Mouse (Mus musculus) MEL (cell line): ENCODE results near the gene Vamp2. TPM values are rescaled to one million over a fixed set of nuclear protein-coding genes. Genes with fewer than 3 reads are reported as not detected.

Experiments used
- DNase-seq: peaks from one replicate; pipeline ENCODE4 v3.0.0; 2011; ENCODE audit warnings: low read depth, low spot score
- H3K27ac ChIP-seq: 2 replicates; pipeline ENCODE4 v1.5.1; 2012; ENCODE audit warnings: low read depth, mild to moderate bottlenecking, control low read depth, low read length, moderate library complexity; ENCODE audit not compliant: control insufficient read depth
- H3K27me3 ChIP-seq, 2 experiments: fragments of 150-350 bp in 1 of 2; sonication (generic) in 1 of 2; 2 replicates each; pipeline ENCODE4 v1.6.1; 2012; ENCODE audit warnings: low read length in 2 of 2, mild to moderate bottlenecking in 2 of 2, improper control_type of control experiment in 1 of 2, moderate library complexity in 1 of 2; ENCODE audit not compliant: insufficient read depth in 2 of 2, control insufficient read depth in 1 of 2
- H3K36me3 ChIP-seq, 2 experiments: 2 replicates each; pipeline ENCODE4 v1.6.1; 2012 to 2014; ENCODE audit warnings: low read length in 2 of 2, improper control_type of control experiment in 1 of 2, inconsistent platforms in 1 of 2, mild to moderate bottlenecking in 1 of 2; ENCODE audit not compliant: insufficient read depth in 2 of 2, control insufficient read depth in 1 of 2
- H3K4me1 ChIP-seq, 2 experiments: fragments of 150-350 bp in 1 of 2; sonication (generic) in 1 of 2; 2 replicates each; pipeline ENCODE4 v1.6.1; 2012; ENCODE audit warnings: low read length in 2 of 2, improper control_type of control experiment in 1 of 2, mild to moderate bottlenecking in 1 of 2; ENCODE audit not compliant: insufficient read depth in 2 of 2, control insufficient read depth in 1 of 2
- H3K4me3 ChIP-seq, 2 experiments: fragments of 150-350 bp in 1 of 2; sonication (generic) in 1 of 2; 2 replicates each; pipeline ENCODE4 v1.5.1; 2012; ENCODE audit warnings: low read depth in 2 of 2, low read length in 2 of 2, mild to moderate bottlenecking in 2 of 2, moderate library complexity in 2 of 2, control low read depth in 1 of 2, improper control_type of control experiment in 1 of 2; ENCODE audit not compliant: control insufficient read depth in 1 of 2, insufficient read depth in 1 of 2
- H3K79me2 ChIP-seq: 2 replicates; pipeline ENCODE4 v1.6.1; 2012; ENCODE audit warnings: mild to moderate bottlenecking, low read length, moderate library complexity; ENCODE audit not compliant: control insufficient read depth, poor library complexity, insufficient read depth
- H3K9ac ChIP-seq: 2 replicates; pipeline ENCODE4 v1.6.1; 2012; ENCODE audit warnings: low read depth, mild to moderate bottlenecking, control low read depth, low read length, moderate library complexity; ENCODE audit not compliant: control insufficient read depth, poor library complexity, severe bottlenecking
- H3K9me3 ChIP-seq: fragments of 150-350 bp; sonication (generic); replicated peaks from 2 replicates; pipeline ENCODE4 v1.6.1; 2012; ENCODE audit warnings: mild to moderate bottlenecking, low read length, improper control_type of control experiment, moderate library complexity; ENCODE audit not compliant: insufficient read depth
- CHD2 ChIP-seq: IDR thresholded peaks from 2 replicates; pipeline ENCODE4 v1.6.1; 2011; ENCODE audit warnings: low read length, improper control_type of control experiment
- E2F4 ChIP-seq: IDR thresholded peaks from 2 replicates; pipeline ENCODE4 v1.6.1; 2011; ENCODE audit warnings: low read depth, low read length, improper control_type of control experiment, borderline replicate concordance
- ELF1 ChIP-seq: IDR thresholded peaks from 2 replicates; pipeline ENCODE4 v1.6.1; 2014; ENCODE audit warnings: low read depth, mild to moderate bottlenecking, inconsistent platforms, low read length, improper control_type of control experiment, moderate library complexity
- ETS1 ChIP-seq: IDR thresholded peaks from 2 replicates; pipeline ENCODE4 v1.6.1; 2012; ENCODE audit warnings: low read depth, mild to moderate bottlenecking, inconsistent platforms, low read length, improper control_type of control experiment, moderate library complexity
- HCFC1 ChIP-seq: IDR thresholded peaks from 2 replicates; pipeline ENCODE4 v1.6.1; 2012; ENCODE audit warnings: low read depth, mild to moderate bottlenecking, inconsistent platforms, low read length, improper control_type of control experiment, moderate library complexity
- MAX ChIP-seq: IDR thresholded peaks from 2 replicates; pipeline ENCODE4 v1.6.1; 2011; ENCODE audit warnings: low read length, improper control_type of control experiment
- MEF2A ChIP-seq: IDR thresholded peaks from 2 replicates; pipeline ENCODE4 v1.6.1; 2014; ENCODE audit warnings: low read depth, mild to moderate bottlenecking, inconsistent platforms, low read length, improper control_type of control experiment; ENCODE audit not compliant: poor library complexity, insufficient replicate concordance, severe bottlenecking; ENCODE audit errors: extremely low read depth
- MXI1 ChIP-seq: IDR thresholded peaks from 2 replicates; pipeline ENCODE4 v1.6.1; 2011; ENCODE audit warnings: mild to moderate bottlenecking, low read depth, low read length, improper control_type of control experiment
- MYC ChIP-seq: IDR thresholded peaks from 2 replicates; pipeline ENCODE4 v1.6.1; 2011; ENCODE audit warnings: low read depth, mild to moderate bottlenecking, low read length, improper control_type of control experiment, moderate library complexity
- NELFE ChIP-seq: IDR thresholded peaks from 2 replicates; pipeline ENCODE4 v1.6.1; 2011; ENCODE audit warnings: low read depth, low read length, improper control_type of control experiment
- NRF1 ChIP-seq: IDR thresholded peaks from 2 replicates; pipeline ENCODE4 v1.6.1; 2014; ENCODE audit warnings: low read depth, mild to moderate bottlenecking, inconsistent platforms, low read length, improper control_type of control experiment, moderate library complexity; ENCODE audit not compliant: poor library complexity, insufficient read depth, severe bottlenecking
- POLR2A ChIP-seq, 2 experiments: IDR thresholded peaks; 2 replicates each; pipeline ENCODE4 v1.6.1; 2011 to 2012; ENCODE audit warnings: low read length in 2 of 2, mild to moderate bottlenecking in 2 of 2, control low read depth in 1 of 2, improper control_type of control experiment in 1 of 2, low read depth in 1 of 2, moderate library complexity in 1 of 2; ENCODE audit not compliant: control insufficient read depth in 1 of 2, insufficient read depth in 1 of 2, poor library complexity in 1 of 2
- POLR2AphosphoS2 ChIP-seq: IDR thresholded peaks from 2 replicates; pipeline ENCODE4 v1.6.1; 2011; ENCODE audit warnings: low read length, improper control_type of control experiment
- RAD21 ChIP-seq: IDR thresholded peaks from 2 replicates; pipeline ENCODE4 v1.6.1; 2011; ENCODE audit warnings: mild to moderate bottlenecking, low read depth, low read length, improper control_type of control experiment
- RCOR1 ChIP-seq: IDR thresholded peaks from 2 replicates; pipeline ENCODE4 v1.6.1; 2012; ENCODE audit warnings: low read depth, mild to moderate bottlenecking, inconsistent platforms, low read length, improper control_type of control experiment
- SIN3A ChIP-seq: IDR thresholded peaks from 2 replicates; pipeline ENCODE4 v1.6.1; 2012; ENCODE audit warnings: low read length, improper control_type of control experiment, inconsistent platforms
- TBP ChIP-seq: IDR thresholded peaks from 2 replicates; pipeline ENCODE4 v1.8.0; 2011; ENCODE audit warnings: low read depth, low read length, improper control_type of control experiment
- TCF12 ChIP-seq: IDR thresholded peaks from 2 replicates; pipeline ENCODE4 v1.6.1; 2014; ENCODE audit warnings: low read depth, mild to moderate bottlenecking, inconsistent platforms, low read length, improper control_type of control experiment, moderate library complexity
- UBTF ChIP-seq: IDR thresholded peaks from 2 replicates; pipeline ENCODE4 v1.6.1; 2012; ENCODE audit warnings: low read depth, mild to moderate bottlenecking, inconsistent platforms, low read length, improper control_type of control experiment, moderate library complexity, borderline replicate concordance; ENCODE audit not compliant: insufficient read depth
- ZMIZ1 ChIP-seq: IDR thresholded peaks from 2 replicates; pipeline ENCODE4 v1.6.1; 2012; ENCODE audit warnings: low read depth, mild to moderate bottlenecking, inconsistent platforms, low read length, improper control_type of control experiment, moderate library complexity
- polyA plus RNA-seq, 2 experiments: library from polyadenylated mRNA; stranded (reverse) in 1 of 2; unstranded in 1 of 2; fragments of >175 nt in 1 of 2; fragments of >200 nt in 1 of 2; gene quantifications; 2 replicates each; pipeline versions ENCODE4 v1.2.1 to v1.2.4; 2012; ENCODE audit warnings: low replicate concordance in 2 of 2, low read depth in 1 of 2; ENCODE audit not compliant: insufficient read length in 2 of 2, insufficient read depth in 1 of 2, missing spikeins in 1 of 2
- total RNA-seq: library from RNA; depleted of rRNA; stranded (reverse); fragments of 300-350 nt; gene quantifications from 2 replicates; pipeline ENCODE4 v1.2.3, GENCODE M21; 2012

Vamp2 gene
- total and polyA plus RNA-seq, 3 experiments, result 3.3 to 28.9 TPM; not detected in 1

- H3K4me3 ChIP-seq, result peak within 1 kb of the TSS; percentile 70 to 75
- peak within 1 kb of the TSS; percentile 68 for H3K27ac ChIP-seq
- TF ChIP-seq CHD2 (peak; percentile 95), RCOR1 (no peak), TCF12 (no peak; the same call in 1 of the 2 replicates), NRF1 (peak; percentile 86), POLR2AphosphoS2 (peak; percentile 82; the same call in 1 of the 2 replicates), MXI1 (peak; percentile 95), NELFE (peak; percentile 81), MAX (peak; percentile 89), HCFC1 (peak; percentile 68), RAD21 (no peak), ELF1 (0 out of 2 replicates have a peak, but pooled peaks have one; percentile 30), UBTF (no peak), POLR2A (IDR thresholded peaks at IDR 0.05; ENCODE audit: control insufficient read depth in 1 of 2, insufficient read depth in 1 of 2, low read depth in 1 of 2, low read length in 2 of 2, poor library complexity in 1 of 2) (peak; percentile 75 to 94), MEF2A (no peak), TBP (peak; percentile 85), E2F4 (peak; percentile 94), ZMIZ1 (peak; percentile 47; the same call in 1 of the 2 replicates), SIN3A (peak; percentile 98), MYC (peak; percentile 86), ETS1 (peak; percentile 26; the same call in 1 of the 2 replicates)
- TF ChIP-seq, all 39 proteins: peak for 15
- H3K4me1 ChIP-seq, result peaks cover 0 to 2% of the 10 kb centered on the region in 2 experiments; a peak in 1 of 4 replicates
- H3K9me3 ChIP-seq, result no peaks in the 10 kb centered on the region
- peaks cover 5% of the 10 kb centered on the region; the same call in 1 of the 2 replicates for H3K79me2 ChIP-seq
- H3K27me3 ChIP-seq, result no peaks in the 10 kb centered on the region
- peak within 1 kb of the TSS; percentile 79 for H3K9ac ChIP-seq
- DNase-seq, result peak; percentile 99
- peaks cover 0 to 2% of the 10 kb centered on the region in 2 experiments; a peak in 1 of 4 replicates for H3K36me3 ChIP-seq
Measured at GRCm38 (mm10) chr11:69070590-69071222, 17.6 kb upstream of the Vamp2 start, which contains the start of gene Tmem107. Gene Tmem107, plus strand, starts transcription at chr11:69070806.
